Mouse (Mus musculus): ENCODE measurements around the gene Gm17124.
"Not testable (repeated sequence)": the region's sequence is repeated elsewhere in the genome, so short reads cannot be mapped to it uniquely, and the experiment has no call there.

Gm17124 gene

GRCm38 (mm10) chr14:42599782-42600181 lies at the start of gene Gm17124:
Gene Gm17124 (minus strand): TSS chr14:42599882.
- DNase-seq (ENCODE audit: low read depth): not testable (repeated sequence)

GRCm38 (mm10) chr14:42641817-42642216 lies 42.1 kb upstream of the Gm17124 start, which contains the start of gene Gm3633:
Gene Gm3633 (minus strand): TSS chr14:42641917.
- not testable (repeated sequence) for DNase-seq (ENCODE audit: low read depth)

Measured in 416B (cell line).